Mouse (Mus musculus) mouse trophoblast stem cell (cell line): ENCODE results near the gene Slc46a1.

Experiments
- in situ Hi-C, 2 experiments: fragments of 300-500 bp; cut with MseI, MboI; formaldehyde crosslinking; loops; 2 replicates in 1 of 2; 3 replicates in 1 of 2; pipeline ENCODE4 v1.15.1; 2025

The Slc46a1 gene

GRCm38 (mm10) chr11:78455308-78455707 lies 10.2 kb upstream of the Slc46a1 start:
- in situ Hi-C loops: loop anchor here in 1 of 2 experiments (5.0 kb wide), 1 partner anchor 37 kb away; no protein-coding TSS in a partner anchor

- in situ Hi-C loops: loop anchor here in 1 of 2 experiments (5.0 kb wide), 1 partner anchor 34 kb away; no protein-coding TSS in a partner anchor
These were observed 6.8 kb upstream of the Slc46a1 start for GRCm38 (mm10) chr11:78458740-78459139.

DNA sequence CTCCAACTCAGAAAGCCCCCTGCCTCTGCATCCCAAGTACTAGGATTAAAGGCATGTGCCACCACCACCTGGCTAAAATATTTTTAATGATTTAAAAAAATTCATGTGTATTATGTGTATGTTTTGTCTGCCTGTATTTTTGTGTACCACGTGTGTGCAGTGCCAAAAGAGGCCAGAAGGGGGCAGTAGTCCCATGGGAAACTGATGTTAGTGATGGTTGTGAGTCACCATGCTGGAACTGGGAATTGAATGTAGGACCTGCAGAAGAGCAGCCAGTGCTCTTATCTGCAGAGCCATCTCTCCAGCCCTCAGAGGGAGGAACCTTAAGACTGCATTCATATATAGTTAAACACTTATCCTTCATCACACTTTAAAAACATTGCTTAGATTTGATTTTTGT lies 3.6 kb upstream of the Slc46a1 start:
- in situ Hi-C loops: loop anchor here in 1 of 2 experiments (5.0 kb wide), 1 partner anchor 35 kb away; the partner anchor contains the start of genes Sarm1 and Vtn

- in situ Hi-C loops: loop anchor here in 1 of 2 experiments (5.0 kb wide), 1 partner anchor 35 kb away; the partner anchor contains the start of genes Sarm1 and Vtn
These were observed 2.8 kb upstream of the Slc46a1 start for GRCm38 (mm10) chr11:78462669-78463068.

DNA sequence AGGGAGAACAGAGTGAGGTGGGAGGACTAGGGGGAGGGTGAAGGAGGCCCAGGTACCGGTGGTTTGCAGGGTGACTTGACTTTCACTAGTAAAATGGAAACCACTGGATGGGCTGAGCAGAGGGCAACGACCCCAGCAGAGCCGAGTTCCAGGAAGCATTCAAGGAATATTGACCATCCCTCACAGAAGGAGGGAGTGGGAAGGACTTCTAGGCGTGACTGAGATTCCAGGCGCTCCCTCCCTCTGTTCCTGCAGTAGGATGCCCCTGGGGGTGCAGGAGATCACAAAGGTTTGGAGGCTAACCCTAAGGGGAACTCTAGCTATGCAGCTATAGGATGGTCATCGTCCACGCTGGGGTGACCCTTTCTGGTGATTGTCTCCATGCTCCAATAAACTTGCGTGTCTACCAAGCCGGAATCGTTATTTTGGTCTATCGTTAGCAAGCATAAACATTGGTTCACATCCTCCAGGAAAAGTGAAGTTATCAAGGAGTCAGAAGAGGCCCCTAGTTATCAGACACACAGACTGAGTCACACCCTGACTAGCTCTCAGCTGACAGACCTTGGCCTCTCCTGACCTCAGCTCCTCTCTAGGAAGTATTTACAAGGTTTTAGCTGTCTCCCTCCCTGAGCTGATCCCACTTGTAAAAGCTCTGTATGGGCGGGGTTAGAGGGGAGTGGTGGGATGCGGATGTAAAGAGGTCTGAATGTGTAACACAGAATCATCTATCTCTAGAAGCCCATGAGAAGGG lies 2.0 kb upstream of the Slc46a1 start:
- in situ Hi-C loops: loop anchor here in 1 of 2 experiments (5.0 kb wide), 1 partner anchor 34 kb away; the partner anchor contains the start of genes Sarm1 and Vtn

DNA sequence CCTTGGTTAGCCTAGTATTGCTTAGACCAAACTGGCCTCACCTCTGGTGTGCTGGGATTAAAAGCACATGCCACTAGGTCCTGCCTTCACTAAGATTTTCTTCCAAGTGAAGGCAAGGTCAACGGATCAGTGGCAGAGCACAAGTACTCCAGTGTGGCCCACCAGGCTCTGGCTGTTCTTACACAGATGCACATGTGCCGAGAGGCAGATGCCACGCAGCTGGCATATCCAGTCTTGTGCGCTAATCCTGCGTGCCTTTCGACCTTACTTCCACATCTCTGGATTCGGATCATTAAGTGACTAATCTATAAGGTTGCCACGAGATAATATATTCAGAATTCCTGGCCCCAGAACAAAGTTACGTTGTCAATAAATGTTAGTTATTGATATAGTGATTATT lies 381 bp upstream of the Slc46a1 start:
- in situ Hi-C loops: no loop called here

GRCm38 (mm10) chr11:78466242-78466912 lies 880 bp downstream of the Slc46a1 start:
- in situ Hi-C loops: no loop called here

DNA sequence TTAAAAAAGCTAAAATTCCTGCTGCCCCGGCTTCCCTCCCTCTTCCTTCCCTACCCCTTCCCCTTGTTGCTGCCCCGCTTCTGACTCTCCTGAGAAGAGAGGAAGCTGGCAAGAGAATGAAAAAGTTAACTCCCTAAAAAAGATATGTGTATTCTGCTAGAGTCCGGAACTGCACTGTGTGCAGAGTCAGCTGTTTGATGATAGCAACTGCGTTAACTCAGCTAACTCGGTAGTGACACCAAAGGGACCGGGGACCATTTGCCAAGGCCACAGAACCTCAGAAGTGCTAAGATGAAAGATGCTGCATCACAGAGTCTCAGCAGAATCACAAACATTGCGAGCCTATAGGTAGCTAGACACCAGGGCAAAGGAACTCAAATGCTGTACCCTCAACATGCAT lies 2.0 kb downstream of the Slc46a1 start:
- in situ Hi-C loops: no loop called here

DNA sequence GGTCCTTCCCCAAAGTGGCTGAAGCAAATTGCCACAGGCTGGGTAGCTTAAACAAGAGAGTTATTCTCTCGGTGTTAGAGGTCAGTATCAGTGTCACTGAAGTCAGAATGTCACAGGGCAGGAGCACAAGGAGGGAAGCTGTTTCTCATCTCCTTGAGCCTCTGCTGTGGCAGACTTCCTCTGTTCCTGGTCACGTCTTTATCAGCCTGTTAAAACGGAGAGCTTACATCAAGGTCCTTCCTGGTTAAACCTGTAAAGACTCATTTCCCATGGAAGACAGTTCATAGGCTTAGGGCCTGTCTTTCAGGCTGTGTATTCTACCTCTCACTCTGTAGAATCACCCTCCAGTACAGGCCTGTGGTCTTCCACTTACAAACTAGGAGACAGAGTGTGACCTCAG lies 2.4 kb downstream of the Slc46a1 start:
- in situ Hi-C loops: no loop called here

GRCm38 (mm10) chr11:78471326-78472103 lies 6.0 kb downstream of the Slc46a1 start:
- in situ Hi-C loops: no loop called here

DNA sequence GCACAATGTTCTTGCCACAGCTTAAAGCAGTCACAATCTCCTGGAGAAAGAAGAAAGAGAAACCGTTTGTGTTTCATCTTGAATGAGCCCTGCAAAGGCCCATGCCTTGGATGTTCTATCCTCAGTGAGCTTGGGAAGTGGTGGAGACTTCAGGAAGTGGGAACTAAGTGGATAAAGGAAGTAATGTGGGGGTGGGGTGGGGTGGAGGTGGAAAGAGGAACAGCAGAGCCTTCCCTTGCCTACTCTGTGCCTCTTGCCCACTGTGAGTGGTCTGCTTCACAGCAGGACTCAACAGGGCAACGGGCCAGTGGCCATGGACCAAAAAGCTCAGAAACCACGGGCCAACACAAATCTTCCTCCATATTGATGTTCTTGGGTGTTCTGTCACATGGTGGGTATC lies 9.8 kb downstream of the Slc46a1 start:
- in situ Hi-C loops: no loop called here

DNA sequence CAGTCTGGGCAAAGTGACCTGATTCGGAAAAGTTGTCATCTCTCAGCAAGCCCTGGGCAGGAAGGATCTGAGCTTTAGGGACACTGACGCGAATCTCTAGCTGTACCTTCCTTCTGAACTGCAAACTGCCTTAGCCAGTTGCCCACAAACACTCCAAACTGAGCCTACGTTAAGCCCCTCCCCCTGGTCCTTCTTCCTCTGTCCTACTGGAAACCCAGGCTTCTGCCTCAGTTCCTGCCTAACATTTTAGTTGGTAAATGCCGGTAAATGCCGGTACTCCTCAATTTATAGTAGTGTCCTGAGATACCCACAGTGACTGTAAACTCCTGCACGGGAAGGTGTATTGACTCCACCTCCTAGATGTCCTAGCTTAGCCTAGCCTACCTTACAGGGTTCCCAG lies 18.1 kb downstream of the Slc46a1 start:
- in situ Hi-C loops: no loop called here

DNA sequence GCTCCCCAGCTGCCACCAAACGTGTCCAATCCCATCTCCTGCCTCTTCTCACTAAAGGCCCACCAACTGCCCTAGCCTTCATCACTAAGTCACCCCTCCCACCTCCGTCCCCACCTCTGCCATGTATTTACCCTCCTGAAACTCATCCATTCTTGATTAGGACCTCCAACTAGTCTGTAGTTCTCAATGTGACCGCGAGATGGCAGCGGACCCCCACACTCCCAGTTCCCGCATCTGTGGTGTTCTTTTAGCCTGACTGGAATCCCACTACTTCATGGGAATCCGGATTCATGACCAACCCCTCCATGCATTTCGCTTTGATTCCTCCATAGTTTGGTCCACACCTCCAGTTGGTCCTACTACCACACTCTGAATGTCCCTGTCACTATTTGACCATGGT lies 22.7 kb downstream of the Slc46a1 start:
- in situ Hi-C loops: no loop called here

- in situ Hi-C loops: loop anchor here in 1 of 2 experiments (5.0 kb wide), 1 partner anchor 34 kb away; no protein-coding TSS in a partner anchor
These were observed 25.3 kb downstream of the Slc46a1 start for GRCm38 (mm10) chr11:78490781-78491241.

DNA sequence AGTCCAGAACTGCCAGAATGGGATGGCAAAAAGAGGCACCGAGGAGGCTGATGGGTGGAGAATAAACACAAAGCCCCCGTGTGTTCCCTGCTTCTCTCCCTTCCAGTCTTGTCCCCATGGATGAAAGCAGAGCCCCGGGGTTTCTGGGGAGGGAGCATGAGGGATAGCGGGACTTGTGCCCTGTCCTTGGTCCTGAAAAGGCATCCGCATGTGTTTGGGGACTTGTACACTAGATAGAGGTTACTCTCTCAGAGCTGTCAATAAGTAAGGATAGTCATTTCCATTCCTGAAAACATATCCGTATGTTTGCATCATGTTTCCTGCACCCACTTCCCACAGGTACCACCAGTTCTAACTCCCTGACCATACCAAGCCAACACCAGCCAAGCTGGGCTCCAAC lies 30.4 kb downstream of the Slc46a1 start:
- in situ Hi-C loops: loop anchor here in 1 of 2 experiments (5.0 kb wide), 1 partner anchor 34 kb away; no protein-coding TSS in a partner anchor

- in situ Hi-C loops: loop anchor here in 1 of 2 experiments (5.0 kb wide), 1 partner anchor 35 kb away; no protein-coding TSS in a partner anchor
These were observed 31.6 kb downstream of the Slc46a1 start for GRCm38 (mm10) chr11:78497071-78497541.

- in situ Hi-C loops: loop anchor here in 1 of 2 experiments (5.0 kb wide), 1 partner anchor 36 kb away; no protein-coding TSS in a partner anchor
These were observed 32.3 kb downstream of the Slc46a1 start, which contains the start of gene Sarm1 for GRCm38 (mm10) chr11:78497544-78498522. Gene Sarm1, minus strand, starts transcription at chr11:78497754.

DNA sequence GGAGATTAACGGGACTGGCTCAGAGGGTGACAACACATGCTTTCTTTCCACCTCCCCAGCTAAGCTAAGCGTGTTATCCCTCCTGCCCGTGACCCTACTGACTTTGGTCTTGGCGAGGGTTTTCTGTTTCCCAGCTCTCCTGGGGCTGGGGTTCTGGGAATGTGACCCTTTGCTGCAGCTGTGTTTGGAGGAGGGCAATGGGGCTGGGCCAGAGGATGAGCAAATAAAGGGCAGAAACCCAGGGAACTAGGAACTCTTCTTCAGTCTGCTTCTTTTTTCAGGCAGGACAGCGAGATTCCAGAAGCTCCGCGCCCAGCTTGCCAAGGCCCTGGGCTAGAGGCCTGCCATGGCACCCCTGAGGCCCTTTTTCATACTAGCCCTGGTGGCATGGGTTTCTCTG lies 33.5 kb downstream of the Slc46a1 start, which contains the start of gene Vtn:
Gene Vtn, plus strand, starts transcription at position 88 of the 400 bp plus-strand sequence.
- in situ Hi-C loops: loop anchor here in 1 of 2 experiments (5.0 kb wide), 1 partner anchor 37 kb away; no protein-coding TSS in a partner anchor

DNA sequence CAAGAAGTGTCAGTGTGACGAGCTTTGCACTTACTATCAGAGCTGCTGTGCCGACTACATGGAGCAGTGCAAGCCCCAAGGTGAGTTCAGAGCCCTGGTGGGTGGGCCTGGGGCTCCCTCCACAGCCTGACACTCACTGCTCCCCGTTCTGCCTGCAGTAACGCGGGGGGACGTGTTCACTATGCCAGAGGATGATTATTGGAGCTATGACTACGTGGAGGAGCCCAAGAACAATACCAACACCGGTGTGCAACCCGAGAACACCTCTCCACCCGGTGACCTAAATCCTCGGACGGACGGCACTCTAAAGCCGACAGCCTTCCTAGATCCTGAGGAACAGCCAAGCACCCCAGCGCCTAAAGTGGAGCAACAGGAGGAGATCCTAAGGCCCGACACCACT lies 34.0 kb downstream of the Slc46a1 start:
- in situ Hi-C loops: loop anchor here in 1 of 2 experiments (5.0 kb wide), 1 partner anchor 37 kb away; no protein-coding TSS in a partner anchor
